Mouse (Mus musculus) ES-E14 (cell line): Measurements from ENCODE around the gene Col4a1.

Experiments
- MAFK ChIP-seq: IDR thresholded peaks from 2 replicates; pipeline ENCODE4 v1.6.1; 2014; ENCODE audit warnings: mild to moderate bottlenecking, low read depth, low read length, inconsistent platforms; ENCODE audit not compliant: insufficient read depth
- ZC3H11A ChIP-seq: IDR thresholded peaks from 2 replicates; pipeline ENCODE4 v1.6.1; 2012; ENCODE audit warnings: low read depth, mild to moderate bottlenecking, inconsistent platforms, low read length, borderline replicate concordance

GRCm38 (mm10) chr8:11336346-11336745 is 23.7 kb upstream of the Col4a1 start:
- TF ChIP-seq MAFK (no peak), ZC3H11A (no peak)
